Mouse (Mus musculus) erythroblast, adult 5-6 weeks (primary cell): ENCODE measurements at regions not wholly inside any gene's neighbourhood (a gene's known extent, or its start where the extent isn't known, plus 50 kb on each side); places are given as distances from the start of the nearest gene placed in this dataset.
A peak's percentile ranks its signal among the peaks of the same experiment; 100 is the strongest.

Source experiments
- ATAC-seq: replicated peaks from 2 replicates; pipeline ENCODE4 v1.8.0; 2016; ENCODE audit warnings: moderate number of reproducible peaks, mild to moderate bottlenecking, moderate TSS enrichment, inconsistent platforms; ENCODE audit not compliant: poor library complexity, low FRiP score, severe bottlenecking

DNA sequence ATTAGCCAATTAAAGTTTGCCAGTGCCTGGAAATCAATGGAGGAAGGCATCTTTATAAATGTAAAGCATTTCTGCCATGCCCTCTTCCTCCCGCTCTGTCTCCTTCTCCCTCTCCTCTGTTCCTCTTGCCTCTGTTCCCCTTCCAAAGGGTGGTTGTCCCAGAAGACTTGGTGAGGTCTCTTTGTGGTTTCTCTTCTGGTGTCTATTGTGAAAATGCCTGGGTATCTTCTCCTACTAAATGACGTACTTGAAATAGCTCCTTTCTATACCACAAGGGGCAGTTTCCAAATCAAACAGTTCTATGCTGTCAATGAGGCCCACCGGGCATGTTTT lies 202.1 kb downstream of the Cd47 start:
- ATAC-seq: no peak

DNA sequence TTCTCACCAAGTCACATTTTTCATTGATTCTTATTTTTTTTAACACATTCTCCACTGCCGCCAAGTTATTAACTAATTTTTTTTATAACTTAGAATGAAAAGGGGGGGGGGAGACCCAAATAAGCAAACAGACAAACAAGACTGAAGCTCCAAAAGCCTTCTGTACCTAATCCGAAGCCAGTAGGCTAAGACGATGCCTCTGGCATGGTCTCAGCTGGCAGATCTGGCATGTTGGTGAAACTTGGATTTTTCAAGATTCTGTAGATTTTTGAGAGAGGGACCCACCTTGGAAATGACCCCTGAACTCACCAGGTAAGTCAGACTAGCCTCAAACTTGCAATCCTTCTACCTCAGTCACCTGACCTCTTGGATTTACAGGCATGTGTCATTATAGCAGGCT lies 208.7 kb downstream of the Cd47 start:
- ATAC-seq: no peak

DNA sequence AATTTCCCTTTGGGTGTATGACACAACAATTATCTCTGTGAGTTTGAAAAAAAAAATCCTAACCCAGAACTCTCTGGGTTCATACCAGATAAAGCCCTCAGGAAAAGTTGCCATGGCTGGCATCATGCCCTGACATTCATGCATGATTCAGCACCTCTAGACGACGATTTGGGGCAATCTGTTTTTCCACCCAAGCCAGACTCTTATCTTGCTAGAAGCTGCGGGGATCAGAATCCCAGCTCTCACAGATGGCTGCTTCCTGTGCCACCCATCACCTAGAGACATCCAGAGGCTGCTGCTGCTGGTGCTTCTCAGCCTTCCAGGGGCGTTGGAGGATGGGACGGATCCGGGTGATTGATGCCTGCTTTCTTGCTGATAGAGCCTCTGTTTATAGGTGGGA lies 209.2 kb downstream of the Cd47 start:
- ATAC-seq: no peak

DNA sequence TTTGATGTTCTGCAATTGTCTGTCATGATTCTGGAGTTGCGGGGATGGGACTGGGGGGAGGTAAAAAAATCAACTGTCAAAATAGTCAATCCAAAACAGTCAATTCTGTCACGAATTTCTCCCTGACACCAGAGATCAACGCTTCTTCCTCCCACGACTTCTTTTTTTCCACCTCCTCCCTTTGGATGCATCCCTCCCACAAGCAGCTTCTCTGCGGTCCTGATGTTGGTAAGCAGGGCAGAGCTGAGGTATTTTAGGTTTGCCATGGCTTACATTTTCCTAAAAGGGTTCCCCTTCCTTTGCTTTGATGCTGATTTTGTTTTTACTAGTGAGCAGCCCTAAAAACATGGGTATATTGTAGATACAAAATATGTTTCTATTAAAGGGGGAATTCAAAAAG lies 209.7 kb downstream of the Cd47 start:
- ATAC-seq: no peak

DNA sequence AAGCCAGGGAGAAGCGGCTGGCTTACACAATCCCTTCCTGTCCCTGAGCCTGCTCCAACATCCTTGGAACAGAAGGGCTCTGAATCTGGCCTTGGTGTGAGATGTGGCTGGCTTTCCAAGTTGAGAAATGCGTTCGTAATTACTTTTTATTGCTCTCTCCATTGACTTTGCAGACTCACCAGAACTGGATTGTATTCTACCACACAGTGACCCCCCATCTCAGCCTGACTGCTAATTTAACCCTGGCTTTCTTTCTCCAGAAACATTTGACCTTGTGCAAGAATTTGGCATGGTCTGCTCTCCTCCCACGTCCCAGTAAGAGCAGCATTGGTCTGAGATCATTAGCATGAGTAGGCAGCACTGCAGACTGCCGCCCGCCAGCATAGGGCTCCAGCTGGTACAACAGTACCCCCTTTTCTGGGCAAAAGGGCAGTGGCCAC lies 210.2 kb downstream of the Cd47 start:
- ATAC-seq: no peak

DNA sequence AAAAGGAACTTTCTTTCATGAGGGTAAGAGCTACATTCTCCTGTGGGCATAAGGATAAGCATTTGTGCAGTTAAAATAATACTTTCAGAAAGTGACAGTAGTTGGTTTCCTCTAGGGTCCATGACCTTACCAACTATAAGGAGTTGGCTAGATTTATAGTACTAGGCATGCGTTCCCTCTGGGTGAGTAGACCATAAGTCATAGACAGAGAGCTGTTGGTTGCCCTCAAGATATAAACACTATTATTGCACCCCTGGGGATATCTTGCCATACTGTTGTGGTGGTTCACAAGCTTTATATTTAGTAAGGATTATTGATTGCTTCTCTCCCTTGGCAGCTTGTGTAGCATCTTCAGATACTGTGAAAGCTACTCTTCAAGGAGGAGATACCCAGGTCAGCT lies 223.6 kb downstream of the Cd47 start:
- ATAC-seq: no peak

DNA sequence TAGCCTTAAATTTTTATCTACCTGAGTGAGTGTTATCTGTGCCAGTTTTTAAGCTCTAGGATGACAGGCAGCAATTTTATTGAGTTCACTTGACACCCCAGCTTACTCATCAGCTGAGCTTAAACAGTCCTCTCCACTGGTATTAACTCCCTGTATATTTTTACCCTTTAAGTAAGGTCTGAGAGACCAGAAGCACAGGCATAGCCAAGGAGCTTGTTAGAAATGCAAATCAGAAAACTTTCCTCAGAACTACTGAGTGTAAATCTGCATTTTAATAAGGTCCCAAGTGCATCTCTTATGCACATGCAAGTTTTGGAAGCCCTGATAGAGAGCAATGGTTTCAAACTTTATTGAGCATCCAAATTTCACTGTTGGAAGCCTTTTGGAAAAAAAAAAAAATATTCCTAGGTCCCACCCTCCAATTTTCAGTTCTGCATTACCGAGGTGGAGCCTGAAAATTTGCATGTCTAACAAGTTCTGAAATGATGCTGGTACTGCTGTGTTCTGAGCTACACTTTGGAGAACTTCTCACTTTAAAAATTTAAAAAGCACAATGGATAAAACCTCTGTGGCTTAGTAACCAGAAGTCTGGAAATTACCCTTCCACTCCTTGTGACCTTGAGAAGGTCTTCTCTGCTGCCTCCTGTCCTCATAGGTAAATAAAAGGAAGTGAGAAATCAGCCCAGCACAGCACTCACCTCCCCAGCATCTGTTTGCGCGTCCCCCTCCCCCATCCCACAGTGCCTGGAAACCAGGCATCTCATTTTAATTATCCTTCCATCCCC lies 226.0 kb downstream of the Cd47 start:
- ATAC-seq: no peak

DNA sequence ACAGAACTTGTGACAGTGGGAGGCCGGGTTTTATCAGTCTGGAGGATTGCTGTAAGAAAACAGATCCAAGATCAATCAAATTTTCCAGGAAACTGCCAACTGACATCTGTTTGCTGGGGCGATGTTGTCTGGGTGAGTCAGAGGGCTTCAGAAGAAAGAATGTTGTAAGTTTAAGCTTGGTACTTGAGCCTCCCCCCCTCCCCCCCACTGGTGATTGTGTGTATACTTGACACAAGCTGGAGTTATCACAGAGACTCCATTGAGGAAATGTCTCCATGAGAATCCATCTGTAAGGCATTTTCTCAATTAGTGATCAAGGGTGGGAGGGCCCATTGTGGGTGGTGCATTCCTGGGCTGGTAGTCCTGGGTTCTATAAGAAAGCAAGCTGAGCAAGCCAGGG lies 226.9 kb downstream of the Cd47 start:
- no peak for ATAC-seq

DNA sequence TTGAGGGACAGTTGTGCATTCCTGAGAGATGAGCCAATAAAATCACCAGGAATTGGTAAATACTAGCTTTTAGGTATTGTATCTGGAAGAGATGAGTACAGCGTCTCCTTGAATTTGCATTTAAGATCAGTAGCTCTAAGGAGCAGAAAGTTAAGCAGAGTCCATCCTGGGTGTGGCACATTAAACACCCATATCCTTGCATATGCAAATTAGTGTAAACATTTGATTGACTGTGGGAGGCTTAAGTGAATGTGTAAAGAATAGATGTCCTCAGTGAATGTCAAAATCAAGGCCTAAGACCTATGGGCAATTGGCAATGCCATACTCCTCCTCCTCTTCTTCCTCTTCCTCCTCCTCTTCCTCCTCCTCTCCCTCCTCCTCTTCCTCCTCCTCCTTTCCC lies 229.4 kb downstream of the Cd47 start:
- no peak for ATAC-seq

DNA sequence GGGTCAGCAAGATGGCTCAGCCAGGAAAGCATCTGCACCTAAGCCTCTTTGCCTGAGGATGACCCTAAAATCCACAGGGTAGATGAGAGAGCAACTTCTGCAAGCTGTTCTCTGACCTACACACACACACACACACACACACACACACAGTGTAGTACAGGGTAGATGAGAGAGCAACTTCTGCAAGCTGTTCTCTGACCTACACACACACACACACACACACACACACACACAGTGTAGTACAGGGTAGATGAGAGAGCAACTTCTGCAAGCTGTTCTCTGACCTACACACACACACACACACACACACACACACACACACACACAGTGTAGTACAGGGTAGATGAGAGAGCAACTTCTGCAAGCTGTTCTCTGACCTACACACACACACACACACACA lies 230.0 kb downstream of the Cd47 start:
- ATAC-seq: peak; percentile 89

DNA sequence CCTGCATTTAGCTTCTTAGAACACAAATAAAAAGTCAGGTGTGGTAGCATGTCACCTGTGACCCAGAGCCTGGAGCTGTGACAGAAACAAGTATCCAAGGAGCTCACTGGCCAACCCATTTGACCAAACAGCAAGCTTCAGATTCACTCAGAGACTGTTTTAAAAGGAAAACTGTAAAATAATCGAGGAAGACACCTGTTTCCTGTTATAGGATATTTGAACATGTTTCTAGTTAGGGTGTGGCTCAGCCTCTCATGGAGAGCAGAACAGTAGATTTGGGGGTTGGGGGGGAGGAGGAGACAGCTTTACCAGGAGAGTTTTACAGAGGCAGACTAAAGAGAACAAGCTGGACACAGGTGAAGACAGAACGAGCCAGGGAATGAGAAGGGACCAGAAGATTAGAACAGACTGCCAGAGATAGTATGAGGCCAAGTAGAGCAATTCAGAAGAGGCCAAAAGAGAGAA lies 230.6 kb downstream of the Cd47 start:
- ATAC-seq: no peak

DNA sequence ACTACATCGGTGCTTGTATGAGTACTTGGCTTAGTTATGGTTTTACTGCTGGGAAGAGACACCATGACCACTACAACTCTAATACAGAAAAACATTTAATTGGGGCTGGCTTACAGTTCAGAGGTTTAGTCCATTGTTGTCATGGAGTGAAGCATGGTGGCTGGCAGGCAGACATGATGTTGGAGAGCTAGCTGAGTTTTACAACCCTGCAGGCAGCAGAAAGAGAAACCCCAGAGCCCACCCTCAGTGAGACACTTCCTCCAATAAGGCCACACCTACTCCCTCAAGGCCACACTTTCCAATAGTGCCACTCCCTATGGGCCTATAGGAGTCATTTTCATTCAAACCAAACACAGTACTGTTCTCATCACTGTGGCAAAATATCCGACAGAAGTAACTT lies 232.5 kb downstream of the Cd47 start:
- ATAC-seq: no peak

DNA sequence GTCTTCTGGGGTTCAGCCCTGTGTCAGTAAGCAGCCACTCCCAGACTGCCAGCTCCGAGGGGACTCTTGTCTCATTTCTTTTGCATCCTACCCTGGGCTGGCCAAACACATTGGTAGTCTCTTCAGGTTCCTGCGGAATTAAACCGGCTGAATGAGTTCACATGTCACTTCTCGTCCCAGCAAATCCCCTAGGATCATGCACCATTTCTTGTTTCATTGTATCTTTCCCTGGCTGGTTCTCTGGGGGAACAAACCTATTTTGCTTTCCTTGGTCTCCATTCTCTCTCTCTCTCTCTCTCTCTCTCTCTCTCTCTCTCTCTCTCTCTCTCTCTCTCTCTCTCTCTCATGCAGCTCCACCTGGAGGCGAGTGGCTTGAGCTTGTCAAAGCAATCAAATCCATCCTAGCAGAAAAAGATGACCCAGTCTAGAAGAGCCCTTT lies 236.0 kb downstream of the Cd47 start:
- no peak for ATAC-seq

DNA sequence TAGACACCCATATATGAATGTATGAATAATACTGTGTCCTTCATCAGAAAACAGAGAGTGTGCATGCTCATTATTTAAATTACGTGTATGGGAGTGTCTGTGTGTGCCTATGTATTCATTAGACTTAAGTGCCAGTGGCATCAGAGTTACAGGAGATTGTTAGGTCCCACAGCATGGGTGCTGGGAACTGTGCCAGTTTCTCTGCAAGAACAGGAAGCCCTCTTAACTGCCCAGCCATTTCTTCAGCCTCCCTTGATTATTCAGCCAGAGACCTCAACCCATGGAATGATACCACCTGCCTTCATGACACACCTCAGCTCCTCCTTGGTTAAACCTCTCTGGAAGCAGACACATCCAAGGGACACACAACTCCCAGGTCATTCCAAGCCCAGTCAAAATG lies 243.8 kb downstream of the Cd47 start:
- ATAC-seq: no peak

DNA sequence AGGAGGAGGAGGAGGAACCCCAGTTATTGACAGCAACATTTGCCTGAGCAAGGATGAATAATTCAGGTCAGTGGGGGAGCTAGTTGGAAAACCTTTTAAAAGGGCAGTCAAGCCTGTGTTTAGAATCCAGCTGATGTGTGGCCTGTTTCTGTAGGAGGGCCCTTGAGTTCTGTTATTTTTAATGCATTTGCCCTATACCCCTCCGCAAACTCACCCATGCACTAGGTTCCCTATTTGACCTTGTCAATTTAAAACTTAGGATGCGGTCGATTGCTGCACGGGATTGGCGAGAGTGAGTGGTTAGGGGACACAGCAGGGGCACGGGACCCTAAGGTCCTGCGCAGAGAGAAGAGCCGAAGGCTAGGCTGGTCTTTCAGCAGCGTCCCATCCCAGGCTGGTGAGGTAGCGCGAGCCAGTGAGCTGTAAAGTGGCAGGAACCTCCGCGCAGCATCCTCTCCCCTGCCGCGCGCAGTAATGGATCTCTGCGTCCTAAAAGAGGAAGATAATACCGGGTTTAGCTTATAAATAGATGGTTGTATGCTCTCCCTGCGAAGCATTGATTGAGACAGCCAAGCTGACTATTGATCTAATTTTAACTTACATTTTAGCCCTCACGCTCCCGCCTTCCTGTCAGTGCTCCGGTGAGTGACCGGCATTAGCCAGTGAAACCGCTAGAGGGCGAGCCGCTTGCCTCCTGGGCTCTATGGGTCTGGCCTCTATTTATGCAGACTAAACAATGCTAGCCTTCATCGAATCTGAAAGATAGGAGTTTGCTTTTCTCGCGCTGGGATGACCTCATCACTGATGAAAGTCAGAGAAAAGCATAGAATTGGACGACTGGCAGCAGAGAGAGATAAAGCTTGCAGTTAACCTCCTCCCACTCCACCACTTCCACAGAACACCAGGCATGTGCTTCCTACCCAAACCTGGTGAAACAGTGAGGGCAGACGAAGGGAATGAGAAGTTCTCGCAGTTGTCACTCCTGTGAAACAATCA lies 245.5 kb downstream of the Cd47 start:
- 0 out of 2 replicates have a peak, but pooled peaks have one; percentile 15 for ATAC-seq

DNA sequence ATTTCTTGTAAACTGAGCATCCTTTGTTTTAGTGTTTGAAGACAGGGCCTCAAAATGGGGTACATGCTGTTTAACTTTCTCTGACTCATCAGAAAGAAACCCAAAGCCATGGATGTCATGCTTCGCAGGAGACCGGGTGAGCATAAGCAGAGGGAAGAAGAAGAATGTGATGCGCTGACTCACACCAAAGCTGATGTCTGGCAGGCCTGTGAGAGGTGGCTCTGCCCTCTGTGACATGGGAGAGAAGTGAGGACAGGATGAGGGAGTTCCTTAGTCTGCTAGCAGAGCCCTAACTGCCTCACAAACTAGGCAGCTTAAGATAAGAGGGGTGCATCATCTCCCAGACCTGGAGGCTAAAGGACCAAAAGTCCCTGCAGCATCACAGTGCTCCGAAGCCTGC lies 263.2 kb downstream of the Cd47 start:
- ATAC-seq: no peak

DNA sequence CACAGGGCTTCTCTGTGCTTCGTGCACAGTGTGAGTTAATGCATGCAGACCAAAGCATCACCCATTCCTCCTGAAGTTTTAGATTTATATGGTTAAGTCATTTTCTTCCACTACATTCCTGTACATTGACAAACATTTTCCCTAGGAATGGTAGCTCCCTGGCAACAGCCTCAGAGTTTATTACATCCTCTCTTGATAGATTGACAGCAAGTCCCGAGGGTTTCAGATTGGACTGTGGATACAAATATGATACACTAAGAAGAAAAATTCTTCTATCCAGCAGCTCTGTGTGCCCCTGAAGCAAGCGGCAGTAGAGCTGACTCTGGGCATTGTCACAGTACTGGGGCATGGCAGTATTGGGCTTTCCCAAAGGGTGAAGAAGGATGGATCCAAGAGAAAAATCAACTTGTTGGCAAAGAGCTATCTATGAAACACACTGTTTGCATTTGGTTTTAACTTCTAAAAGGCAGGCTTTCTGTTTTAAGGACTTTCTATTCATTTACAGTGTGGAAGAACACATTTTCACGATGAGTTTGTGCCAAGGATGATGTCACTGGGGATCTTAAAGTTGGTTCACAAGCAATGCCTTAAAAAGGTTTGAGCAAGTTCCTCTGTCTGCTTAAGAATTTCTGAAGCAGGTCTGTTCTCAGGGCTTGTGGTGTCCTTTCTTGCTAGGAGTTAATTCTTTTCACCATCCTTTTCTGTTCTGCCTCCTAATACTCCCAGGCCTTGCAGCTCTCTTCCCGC lies 265.2 kb downstream of the Cd47 start:
- ATAC-seq: no peak

DNA sequence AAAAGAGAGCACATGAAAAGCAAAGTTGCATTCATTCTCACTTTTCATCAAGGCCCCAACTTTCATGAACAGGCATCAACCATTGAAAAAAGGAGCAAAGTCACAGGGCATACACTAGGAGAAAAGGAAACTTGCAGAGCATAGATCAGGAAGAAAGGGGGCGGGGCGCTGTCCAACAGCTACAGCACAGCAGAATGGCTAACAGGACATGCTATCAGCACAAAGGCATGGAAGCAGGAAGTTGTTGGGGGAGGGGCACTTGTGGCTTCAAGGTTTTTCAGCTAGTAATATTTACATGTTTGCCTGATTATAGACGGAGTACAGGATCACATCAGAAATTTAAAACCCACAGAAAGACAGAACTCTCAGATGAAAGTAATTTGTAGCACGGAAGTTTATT lies 268.7 kb downstream of the Cd47 start:
- ATAC-seq: no peak

DNA sequence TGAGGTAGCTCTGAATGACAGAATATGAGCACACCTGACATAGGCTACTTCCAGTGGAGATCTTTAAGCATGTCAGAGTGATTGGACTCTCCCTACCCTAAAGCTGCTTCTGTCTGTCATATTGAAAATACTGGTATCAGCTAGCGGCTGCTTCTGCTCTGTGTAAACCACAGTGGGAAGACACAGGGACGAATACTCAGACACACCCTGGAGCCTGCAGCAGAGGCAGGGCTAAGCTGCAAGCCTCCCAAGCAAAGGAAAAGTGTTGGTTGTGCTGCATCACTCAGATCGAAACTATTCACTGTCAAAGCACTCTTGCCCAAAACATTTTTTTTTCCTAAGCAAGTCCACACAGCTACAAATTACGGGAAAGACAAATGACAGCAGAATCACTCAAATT lies 270.4 kb downstream of the Cd47 start:
- ATAC-seq: no peak

DNA sequence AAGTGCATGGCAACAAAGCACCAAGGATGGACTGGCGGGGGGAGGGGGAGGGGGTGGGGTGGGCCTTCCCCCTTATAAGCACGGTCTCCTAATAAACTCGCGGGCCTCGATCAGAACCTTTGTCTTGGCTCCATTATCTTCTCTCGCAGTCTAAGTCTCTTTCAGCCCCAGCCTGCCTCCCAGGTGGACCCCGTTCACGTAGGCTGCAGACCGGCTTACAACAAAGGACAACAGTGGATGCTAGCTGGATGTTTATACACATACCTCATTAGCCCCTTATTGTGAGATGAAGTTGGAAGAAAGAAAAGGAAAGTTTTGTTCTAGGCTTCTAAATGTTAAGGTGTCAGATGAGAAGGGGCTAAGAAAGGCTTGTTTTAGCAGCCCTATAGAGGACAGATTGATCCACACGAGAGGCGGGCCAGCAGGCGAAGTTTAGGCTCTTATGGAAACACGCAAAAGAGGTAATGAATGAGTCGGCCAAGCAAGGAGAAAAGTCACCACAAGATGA lies 272.6 kb downstream of the Cd47 start:
- ATAC-seq: no peak
